Mouse (Mus musculus) myocyte (in vitro differentiated cells): Measurements from ENCODE around the gene Tas1r3. TPM values are rescaled to one million over a fixed set of nuclear protein-coding genes. Genes with fewer than 3 reads are reported as not detected.

Experiments used
- H3K27me3 ChIP-seq: one replicate; pipeline ENCODE4 v1.6.1; 2011; ENCODE audit not compliant: control insufficient read depth, insufficient read depth, insufficient read length
- H3K36me3 ChIP-seq: one replicate; pipeline ENCODE4 v1.6.1; 2011; ENCODE audit not compliant: control insufficient read depth, insufficient read depth
- H3K4me2 ChIP-seq: one replicate; pipeline ENCODE4 v1.6.1; 2011; ENCODE audit warnings: low read depth, control low read depth
- H3K4me3 ChIP-seq: one replicate; pipeline ENCODE4 v1.5.1; 2011; ENCODE audit warnings: mild to moderate bottlenecking, control low read depth, moderate library complexity
- H3K79me2 ChIP-seq: one replicate; pipeline ENCODE4 v1.6.1; 2011; ENCODE audit not compliant: control insufficient read depth, insufficient read depth
- H3ac ChIP-seq: one replicate; pipeline ENCODE4 v1.6.1; 2011; ENCODE audit not compliant: control insufficient read depth, insufficient read length
- CEBPB ChIP-seq: IDR thresholded peaks from 2 replicates; pipeline ENCODE4 v1.6.1; 2011; ENCODE audit warnings: mild to moderate bottlenecking, moderate library complexity; ENCODE audit not compliant: poor library complexity, insufficient read depth, severe bottlenecking
- E2F4 ChIP-seq: IDR thresholded peaks from one replicate; pipeline ENCODE4 v1.6.1; 2011; ENCODE audit warnings: mild to moderate bottlenecking, control low read depth, moderate library complexity; ENCODE audit not compliant: insufficient read depth
- MAX ChIP-seq: IDR thresholded peaks from one replicate; pipeline ENCODE4 v1.6.1; 2011; ENCODE audit warnings: low read depth, mild to moderate bottlenecking, control low read depth
- MYOD1 ChIP-seq, 3 experiments: IDR thresholded peaks; one replicate each; pipeline ENCODE4 v1.6.1; 2011; ENCODE audit warnings: control low read depth in 2 of 3, low read depth in 2 of 3, mild to moderate bottlenecking in 2 of 3, moderate library complexity in 1 of 3; ENCODE audit not compliant: insufficient read length in 2 of 3, control insufficient read depth in 1 of 3
- MYOG ChIP-seq, 3 experiments: IDR thresholded peaks; one replicate each; pipeline ENCODE4 v1.6.1; 2011; ENCODE audit warnings: control low read depth in 2 of 3, low read depth in 2 of 3, mild to moderate bottlenecking in 2 of 3; ENCODE audit not compliant: insufficient read length in 2 of 3, control insufficient read depth in 1 of 3, insufficient read depth in 1 of 3
- POLR2A ChIP-seq: IDR thresholded peaks from one replicate; pipeline ENCODE4 v1.6.1; 2011; ENCODE audit warnings: low read depth, mild to moderate bottlenecking, control low read depth, moderate library complexity; ENCODE audit not compliant: insufficient read length
- POLR2AphosphoS2 ChIP-seq: IDR thresholded peaks from one replicate; pipeline ENCODE4 v1.6.1; 2011; ENCODE audit warnings: low read depth, control low read depth; ENCODE audit not compliant: insufficient read length
- REST ChIP-seq: IDR thresholded peaks from one replicate; pipeline ENCODE4 v1.6.1; 2011; ENCODE audit warnings: mild to moderate bottlenecking, control low read depth, moderate library complexity; ENCODE audit not compliant: insufficient read depth, insufficient read length
- SRF ChIP-seq: IDR thresholded peaks from one replicate; pipeline ENCODE4 v1.6.1; 2011; ENCODE audit warnings: low read depth; ENCODE audit not compliant: control insufficient read depth, insufficient read length
- TCF12 ChIP-seq: IDR thresholded peaks from one replicate; pipeline ENCODE4 v1.6.1; 2011; ENCODE audit warnings: mild to moderate bottlenecking, control low read depth; ENCODE audit not compliant: poor library complexity, insufficient read depth, severe bottlenecking
- TCF3 ChIP-seq: IDR thresholded peaks from one replicate; pipeline ENCODE4 v1.6.1; 2011; ENCODE audit warnings: low read depth, control low read depth; ENCODE audit not compliant: insufficient read length
- USF1 ChIP-seq: IDR thresholded peaks from one replicate; pipeline ENCODE4 v1.6.1; 2011; ENCODE audit warnings: low read depth, mild to moderate bottlenecking, control low read depth, moderate library complexity
- polyA plus RNA-seq: library from polyadenylated mRNA; unstranded; fragments of >200 nt; fragmentation: generic; extraction: Trizol; gene quantifications from one replicate; pipeline ENCODE4 v1.2.1, GENCODE M21; 2012; ENCODE audit warnings: missing spikeins

The Tas1r3 gene
- polyA plus RNA-seq, 1 experiment, result 0.17 TPM

GRCm38 (mm10) chr4:155905634-155906033, 42.5 kb upstream of the Tas1r3 start:
- Histone ChIP-seq H3K4me2 (no peak overlapping the region), H3K27me3 (no peaks in the 10 kb centered on the region), H3ac (no peak overlapping the region), H3K4me3 (no peak overlapping the region), H3K36me3 (no peaks in the 10 kb centered on the region), H3K79me2 (no peaks in the 10 kb centered on the region)
- TF ChIP-seq MYOG (IDR thresholded peaks at IDR 0.05; ENCODE audit: control insufficient read depth in 1 of 3, insufficient read depth in 1 of 3, insufficient read length in 2 of 3, low read depth in 2 of 3) (no peak), TCF3 (no peak), CEBPB (no peak), E2F4 (no peak), POLR2A (no peak), MYOD1 (IDR thresholded peaks at IDR 0.05; ENCODE audit: control insufficient read depth in 1 of 3, insufficient read length in 2 of 3, low read depth in 2 of 3) (no peak), MAX (no peak), POLR2AphosphoS2 (no peak), SRF (no peak), REST (no peak), USF1 (no peak), TCF12 (no peak)

GRCm38 (mm10) chr4:155904318-155905102, 41.3 kb upstream of the Tas1r3 start:
- Histone ChIP-seq H3K36me3 (no peaks in the 10 kb centered on the region), H3K4me3 (no peak overlapping the region), H3ac (no peak overlapping the region), H3K79me2 (no peaks in the 10 kb centered on the region), H3K4me2 (no peak overlapping the region), H3K27me3 (no peaks in the 10 kb centered on the region)
- TF ChIP-seq MYOD1 (IDR thresholded peaks at IDR 0.05; ENCODE audit: control insufficient read depth in 1 of 3, insufficient read length in 2 of 3, low read depth in 2 of 3) (no peak), TCF12 (no peak), CEBPB (no peak), REST (no peak), USF1 (no peak), E2F4 (no peak), MYOG (IDR thresholded peaks at IDR 0.05; ENCODE audit: control insufficient read depth in 1 of 3, insufficient read depth in 1 of 3, insufficient read length in 2 of 3, low read depth in 2 of 3) (no peak), POLR2A (no peak), SRF (no peak), MAX (no peak), POLR2AphosphoS2 (no peak), TCF3 (no peak)

- no peaks in the 10 kb centered on the region for H3K79me2 ChIP-seq
- H3K36me3 ChIP-seq, result no peaks in the 10 kb centered on the region
- no peaks in the 10 kb centered on the region for H3K27me3 ChIP-seq
- H3ac ChIP-seq, result no peak overlapping the region
- no peak for TF ChIP-seq MYOG (IDR thresholded peaks at IDR 0.05; ENCODE audit: control insufficient read depth in 1 of 3, insufficient read depth in 1 of 3, insufficient read length in 2 of 3, low read depth in 2 of 3)
- no peak for TF ChIP-seq POLR2AphosphoS2
- no peak for TF ChIP-seq USF1
- TF ChIP-seq SRF, result no peak
- TF ChIP-seq TCF12, result no peak
- no peak for TF ChIP-seq MYOD1 (IDR thresholded peaks at IDR 0.05; ENCODE audit: control insufficient read depth in 1 of 3, insufficient read length in 2 of 3, low read depth in 2 of 3)
- no peak for TF ChIP-seq POLR2A
- TF ChIP-seq TCF3, result no peak
- no peak for TF ChIP-seq REST
- TF ChIP-seq MAX, result no peak
- TF ChIP-seq CEBPB, result no peak
- TF ChIP-seq E2F4, result no peak
- no peak overlapping the region for H3K4me2 ChIP-seq
- no peak overlapping the region for H3K4me3 ChIP-seq
Measured at GRCm38 (mm10) chr4:155903246-155903645, 40.1 kb upstream of the Tas1r3 start.

DNA sequence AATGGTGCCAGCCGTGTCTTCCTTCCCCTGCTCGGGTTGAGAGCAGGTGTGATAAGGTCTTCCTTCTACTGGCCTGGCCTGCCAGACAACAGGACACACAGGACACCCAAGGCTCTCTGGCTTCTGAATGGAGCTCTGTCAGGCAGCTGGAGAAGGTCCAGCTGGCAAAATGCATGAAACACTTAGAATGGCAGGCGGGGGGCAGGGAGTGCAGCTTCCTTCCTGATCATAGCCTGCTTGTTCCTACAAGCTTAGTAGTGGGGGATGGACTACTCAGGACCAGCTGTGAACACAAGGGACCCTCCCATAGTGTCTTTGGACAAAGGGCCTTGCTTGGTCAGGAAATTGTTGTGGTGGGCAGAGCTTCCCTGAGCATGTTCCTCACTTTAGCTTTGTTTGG, 38.0 kb upstream of the Tas1r3 start:
- no peak overlapping the region for H3K4me3 ChIP-seq
- H3ac ChIP-seq, result no peak overlapping the region
- no peaks in the 10 kb centered on the region for H3K27me3 ChIP-seq
- H3K79me2 ChIP-seq, result peaks cover 4% of the 10 kb centered on the region
- H3K4me2 ChIP-seq, result no peak overlapping the region
- no peaks in the 10 kb centered on the region for H3K36me3 ChIP-seq
- TF ChIP-seq CEBPB (no peak), SRF (no peak), TCF3 (no peak)

DNA sequence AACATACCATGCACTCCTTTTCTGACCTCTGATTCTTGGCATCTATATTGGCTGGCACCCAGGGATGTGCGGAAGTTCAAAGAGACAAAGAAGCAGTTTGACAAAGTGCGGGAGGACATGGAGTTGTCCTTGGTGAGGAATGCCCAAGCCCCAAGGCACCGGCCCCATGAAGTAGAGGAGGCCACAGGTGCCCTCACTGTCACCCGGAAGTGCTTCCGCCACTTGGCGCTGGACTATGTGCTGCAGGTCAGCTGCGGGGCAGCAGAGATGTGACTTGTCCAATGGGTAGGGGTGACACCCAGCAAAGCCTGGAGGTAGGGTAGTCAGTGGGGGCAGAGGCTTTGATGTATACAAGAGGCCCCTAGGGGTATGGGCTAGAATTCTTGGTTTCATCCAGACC, 36.2 kb upstream of the Tas1r3 start:
- no peaks in the 10 kb centered on the region for H3K36me3 ChIP-seq
- no peak overlapping the region for H3ac ChIP-seq
- TF ChIP-seq POLR2A (no peak), POLR2AphosphoS2 (no peak), USF1 (no peak), MYOD1 (IDR thresholded peaks at IDR 0.05; ENCODE audit: control insufficient read depth in 1 of 3, insufficient read length in 2 of 3, low read depth in 2 of 3) (no peak), REST (no peak), CEBPB (no peak), TCF12 (no peak), TCF3 (no peak), MYOG (IDR thresholded peaks at IDR 0.05; ENCODE audit: control insufficient read depth in 1 of 3, insufficient read depth in 1 of 3, insufficient read length in 2 of 3, low read depth in 2 of 3) (no peak), E2F4 (no peak), MAX (no peak), SRF (no peak)
- peaks cover 18% of the 10 kb centered on the region for H3K79me2 ChIP-seq
- H3K4me2 ChIP-seq, result no peak overlapping the region
- no peaks in the 10 kb centered on the region for H3K27me3 ChIP-seq
- H3K4me3 ChIP-seq, result no peak overlapping the region
